Mouse (Mus musculus): Measurements from ENCODE around the gene Ecpas. TPM values are rescaled to one million over a fixed set of nuclear protein-coding genes. Genes with fewer than 3 reads are reported as not detected.

The Ecpas gene
- polyA plus RNA-seq, 1 experiment from 2014 or later: 47.2 TPM

- ATAC-seq (replicated peaks; ENCODE audit: insufficient number of reproducible peaks, low FRiP score, low TSS enrichment, low read depth): 0 out of 2 replicates have a peak, but pooled peaks have one; percentile 29
- no peak overlapping the region for H3K27ac ChIP-seq (replicated peaks; ENCODE audit: low read depth, low read length)
Observed at GRCm38 (mm10) chr4:58942942-58943341, 30.4 kb upstream of the Ecpas start.

GRCm38 (mm10) chr4:58941638-58942037 is 29.1 kb upstream of the Ecpas start:
- Histone ChIP-seq H3K4me1 (ENCODE audit: control insufficient read depth, insufficient read depth, low read length) (no peaks in the 10 kb centered on the region; the same call in 1 of the 2 replicates), H3K4me2 (ENCODE audit: low read depth, low read length) (no peak overlapping the region), H3K9ac (replicated peaks; ENCODE audit: low read length) (no peak overlapping the region), H3K27ac (replicated peaks; ENCODE audit: low read depth, low read length) (no peak overlapping the region), H3K9me3 (replicated peaks; ENCODE audit: control insufficient read depth, low read length) (no peaks in the 10 kb centered on the region), H3K36me3 (replicated peaks; ENCODE audit: control insufficient read depth, insufficient read depth, low read depth, low read length) (no peaks in the 10 kb centered on the region), H3K4me3 (ENCODE audit: low read depth, low read length) (no peak overlapping the region), H3K27me3 (ENCODE audit: control insufficient read depth, insufficient read depth, low read length) (no peaks in the 10 kb centered on the region)
- DNase-seq (ENCODE audit: low spot score): no peak
- ATAC-seq (replicated peaks; ENCODE audit: insufficient number of reproducible peaks, low FRiP score, low TSS enrichment, low read depth): no peak

More at GRCm38 (mm10) chr4:58942942-58943341, 30.4 kb upstream of the Ecpas start:
- H3K36me3 ChIP-seq (replicated peaks; ENCODE audit: control insufficient read depth, insufficient read depth, low read depth, low read length): no peaks in the 10 kb centered on the region
- H3K9me3 ChIP-seq (replicated peaks; ENCODE audit: control insufficient read depth, low read length): no peaks in the 10 kb centered on the region
- no peak for DNase-seq (ENCODE audit: low spot score)
- no peak overlapping the region; the same call in none of the 2 replicates for H3K4me2 ChIP-seq (ENCODE audit: low read depth, low read length)
- peak overlapping the region; percentile 77 for H3K9ac ChIP-seq (replicated peaks; ENCODE audit: low read length)
- H3K4me1 ChIP-seq (ENCODE audit: control insufficient read depth, insufficient read depth, low read length): no peaks in the 10 kb centered on the region; the same call in 1 of the 2 replicates
- no peak overlapping the region for H3K4me3 ChIP-seq (ENCODE audit: low read depth, low read length)
- no peaks in the 10 kb centered on the region for H3K27me3 ChIP-seq (ENCODE audit: control insufficient read depth, insufficient read depth, low read length)
- 80% methylated on average over 4 of the region's 4 CpGs for WGBS

DNA sequence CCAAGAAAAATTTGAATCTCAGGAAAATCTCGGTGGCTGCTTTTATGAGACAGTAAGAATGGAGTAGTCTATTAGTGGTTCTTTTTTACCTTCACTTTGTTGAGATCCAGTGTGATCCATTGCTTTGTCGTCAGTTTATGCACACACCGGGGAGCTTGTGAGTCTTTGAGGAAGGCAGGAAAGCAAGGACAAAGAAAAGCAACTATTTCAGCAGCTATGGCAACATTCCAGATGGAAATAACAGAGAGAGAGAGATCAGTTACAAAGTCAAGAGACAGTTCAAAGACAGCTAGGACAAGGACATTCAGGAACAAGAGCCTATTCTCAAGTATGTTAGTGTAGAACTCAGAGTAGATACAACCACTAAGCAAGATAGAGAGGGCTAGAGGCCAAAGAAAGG is 23.3 kb upstream of the Ecpas start:
- ATAC-seq (replicated peaks; ENCODE audit: insufficient number of reproducible peaks, low FRiP score, low TSS enrichment, low read depth) (no peak), DNase-seq (ENCODE audit: low spot score) (no peak)
- WGBS: 69% methylated on average over 3 of the region's 3 CpGs
- Histone ChIP-seq H3K4me3 (ENCODE audit: low read depth, low read length) (no peak overlapping the region), H3K27ac (replicated peaks; ENCODE audit: low read depth, low read length) (no peak overlapping the region), H3K9me3 (replicated peaks; ENCODE audit: control insufficient read depth, low read length) (no peaks in the 10 kb centered on the region), H3K36me3 (replicated peaks; ENCODE audit: control insufficient read depth, insufficient read depth, low read depth, low read length) (no peaks in the 10 kb centered on the region), H3K27me3 (ENCODE audit: control insufficient read depth, insufficient read depth, low read length) (no peaks in the 10 kb centered on the region), H3K4me1 (ENCODE audit: control insufficient read depth, insufficient read depth, low read length) (no peaks in the 10 kb centered on the region), H3K9ac (replicated peaks; ENCODE audit: low read length) (no peak overlapping the region), H3K4me2 (ENCODE audit: low read depth, low read length) (no peak overlapping the region)

DNA sequence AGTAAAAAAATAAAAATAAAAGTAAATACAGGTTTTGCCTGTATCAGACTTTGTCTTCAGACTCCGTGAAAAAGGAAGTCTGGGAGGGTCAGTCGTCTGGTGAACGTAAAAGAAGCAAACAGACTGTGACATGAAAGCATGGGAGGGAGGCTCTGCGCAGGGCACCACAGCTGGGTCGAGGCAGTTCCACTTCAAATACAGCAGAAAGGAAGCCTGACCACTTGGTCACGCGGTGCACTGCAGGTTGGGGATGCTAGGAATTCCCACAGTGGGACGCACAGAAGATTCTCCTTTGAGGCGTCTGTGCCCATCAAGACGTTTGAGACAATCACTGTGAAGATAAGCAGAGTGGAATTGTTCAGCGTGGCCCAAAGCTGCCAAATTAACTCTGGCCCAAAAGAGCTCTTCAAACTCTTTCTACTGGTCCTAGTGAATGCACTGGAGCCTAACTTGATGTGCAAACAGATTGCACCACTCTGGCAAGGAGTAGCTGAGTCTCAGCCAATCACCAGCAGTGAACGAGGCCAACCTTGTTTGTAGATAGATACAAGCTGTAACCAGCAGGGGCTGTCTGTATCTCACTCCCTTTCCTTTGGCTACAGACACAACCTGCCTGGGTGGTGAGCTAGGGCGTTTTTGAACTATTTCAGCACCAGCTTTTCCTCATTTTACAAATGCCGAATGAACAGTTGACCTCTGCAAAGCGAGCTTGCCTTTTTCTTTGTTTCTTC is 22.4 kb upstream of the Ecpas start:
- Histone ChIP-seq H3K27ac (replicated peaks; ENCODE audit: low read depth, low read length) (no peak overlapping the region), H3K9me3 (replicated peaks; ENCODE audit: control insufficient read depth, low read length) (no peaks in the 10 kb centered on the region), H3K36me3 (replicated peaks; ENCODE audit: control insufficient read depth, insufficient read depth, low read depth, low read length) (no peaks in the 10 kb centered on the region), H3K4me1 (ENCODE audit: control insufficient read depth, insufficient read depth, low read length) (no peaks in the 10 kb centered on the region), H3K4me2 (ENCODE audit: low read depth, low read length) (no peak overlapping the region), H3K27me3 (ENCODE audit: control insufficient read depth, insufficient read depth, low read length) (no peaks in the 10 kb centered on the region), H3K9ac (replicated peaks; ENCODE audit: low read length) (no peak overlapping the region), H3K4me3 (ENCODE audit: low read depth, low read length) (no peak overlapping the region)
- 48% methylated on average over 15 of the region's 15 CpGs for WGBS
- DNase-seq (ENCODE audit: low spot score) (peak; percentile 53), ATAC-seq (replicated peaks; ENCODE audit: insufficient number of reproducible peaks, low FRiP score, low TSS enrichment, low read depth) (no peak)

DNA sequence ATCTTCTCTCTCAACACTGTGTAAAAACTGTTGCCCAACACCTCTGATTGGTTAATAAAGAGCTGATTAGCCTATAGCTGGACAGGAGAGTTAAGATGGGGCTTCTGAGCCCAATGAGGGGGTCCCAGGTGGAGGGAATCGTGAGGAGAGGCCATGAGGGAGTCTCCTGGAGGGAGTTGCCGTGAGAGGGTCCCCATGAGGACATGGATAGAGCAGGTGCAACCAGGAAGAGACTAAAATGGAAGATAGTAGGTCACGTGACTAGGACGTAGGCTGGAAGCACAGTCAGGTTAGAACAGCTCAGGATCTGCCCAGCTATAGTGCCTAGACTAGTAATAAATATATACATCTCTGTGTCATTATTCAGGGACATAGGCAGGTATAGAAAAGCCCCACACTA is 21.8 kb upstream of the Ecpas start:
- Histone ChIP-seq H3K27me3 (ENCODE audit: control insufficient read depth, insufficient read depth, low read length) (no peaks in the 10 kb centered on the region), H3K27ac (replicated peaks; ENCODE audit: low read depth, low read length) (no peak overlapping the region), H3K4me2 (ENCODE audit: low read depth, low read length) (no peak overlapping the region), H3K4me1 (ENCODE audit: control insufficient read depth, insufficient read depth, low read length) (no peaks in the 10 kb centered on the region), H3K36me3 (replicated peaks; ENCODE audit: control insufficient read depth, insufficient read depth, low read depth, low read length) (no peaks in the 10 kb centered on the region), H3K9me3 (replicated peaks; ENCODE audit: control insufficient read depth, low read length) (no peaks in the 10 kb centered on the region), H3K4me3 (ENCODE audit: low read depth, low read length) (no peak overlapping the region), H3K9ac (replicated peaks; ENCODE audit: low read length) (no peak overlapping the region)
- no peak for DNase-seq (ENCODE audit: low spot score)
- WGBS: 84% methylated on average over 4 of the region's 4 CpGs
- ATAC-seq (replicated peaks; ENCODE audit: insufficient number of reproducible peaks, low FRiP score, low TSS enrichment, low read depth): no peak

GRCm38 (mm10) chr4:58932541-58932940 is 20.0 kb upstream of the Ecpas start:
- H3K9me3 ChIP-seq (replicated peaks; ENCODE audit: control insufficient read depth, low read length): no peaks in the 10 kb centered on the region
- H3K36me3 ChIP-seq (replicated peaks; ENCODE audit: control insufficient read depth, insufficient read depth, low read depth, low read length): no peaks in the 10 kb centered on the region
- no peak overlapping the region for H3K27ac ChIP-seq (replicated peaks; ENCODE audit: low read depth, low read length)
- ATAC-seq (replicated peaks; ENCODE audit: insufficient number of reproducible peaks, low FRiP score, low TSS enrichment, low read depth): no peak
- no peak overlapping the region for H3K9ac ChIP-seq (replicated peaks; ENCODE audit: low read length)
- H3K27me3 ChIP-seq (ENCODE audit: control insufficient read depth, insufficient read depth, low read length): no peaks in the 10 kb centered on the region
- no peaks in the 10 kb centered on the region for H3K4me1 ChIP-seq (ENCODE audit: control insufficient read depth, insufficient read depth, low read length)
- 68% methylated on average over 6 of the region's 6 CpGs for WGBS
- H3K4me3 ChIP-seq (ENCODE audit: low read depth, low read length): no peak overlapping the region
- DNase-seq (ENCODE audit: low spot score): no peak
- H3K4me2 ChIP-seq (ENCODE audit: low read depth, low read length): no peak overlapping the region

- Histone ChIP-seq H3K4me3 (ENCODE audit: low read depth, low read length) (no peak overlapping the region), H3K4me2 (ENCODE audit: low read depth, low read length) (no peak overlapping the region), H3K27ac (replicated peaks; ENCODE audit: low read depth, low read length) (no peak overlapping the region), H3K9me3 (replicated peaks; ENCODE audit: control insufficient read depth, low read length) (no peaks in the 10 kb centered on the region), H3K9ac (replicated peaks; ENCODE audit: low read length) (no peak overlapping the region), H3K27me3 (ENCODE audit: control insufficient read depth, insufficient read depth, low read length) (no peaks in the 10 kb centered on the region), H3K36me3 (replicated peaks; ENCODE audit: control insufficient read depth, insufficient read depth, low read depth, low read length) (no peaks in the 10 kb centered on the region), H3K4me1 (ENCODE audit: control insufficient read depth, insufficient read depth, low read length) (no peaks in the 10 kb centered on the region)
- ATAC-seq (replicated peaks; ENCODE audit: insufficient number of reproducible peaks, low FRiP score, low TSS enrichment, low read depth) (no peak), DNase-seq (ENCODE audit: low spot score) (no peak)
- WGBS: 61% methylated on average over 3 of the region's 3 CpGs
Observed at GRCm38 (mm10) chr4:58927661-58928060, 15.1 kb upstream of the Ecpas start.

GRCm38 (mm10) chr4:58926120-58926519 is 13.6 kb upstream of the Ecpas start:
- WGBS: 53% methylated on average over 2 of the region's 2 CpGs
- no peak for ATAC-seq (replicated peaks; ENCODE audit: insufficient number of reproducible peaks, low FRiP score, low TSS enrichment, low read depth)
- no peak overlapping the region for H3K4me3 ChIP-seq (ENCODE audit: low read depth, low read length)

More at GRCm38 (mm10) chr4:58926120-58926519, 13.6 kb upstream of the Ecpas start:
- Histone ChIP-seq H3K4me1 (ENCODE audit: control insufficient read depth, insufficient read depth, low read length) (no peaks in the 10 kb centered on the region), H3K9ac (replicated peaks; ENCODE audit: low read length) (no peak overlapping the region), H3K4me2 (ENCODE audit: low read depth, low read length) (no peak overlapping the region), H3K27me3 (ENCODE audit: control insufficient read depth, insufficient read depth, low read length) (no peaks in the 10 kb centered on the region), H3K36me3 (replicated peaks; ENCODE audit: control insufficient read depth, insufficient read depth, low read depth, low read length) (no peaks in the 10 kb centered on the region), H3K9me3 (replicated peaks; ENCODE audit: control insufficient read depth, low read length) (no peaks in the 10 kb centered on the region), H3K27ac (replicated peaks; ENCODE audit: low read depth, low read length) (no peak overlapping the region)
- DNase-seq (ENCODE audit: low spot score): no peak
